8 mouse cellular contexts compared by ENCODE assay signal in genomic region chr6:115049015-115049414, GRCm38 (mm10). TPM values are rescaled to one million over a fixed set of nuclear protein-coding genes. Genes with fewer than 3 reads are reported as not detected.
DNase-seq lines count a peak whose midpoint lies in the region; ATAC-seq and TF ChIP-seq lines count a peak whose summit lies in the region.

No protein-coding gene starts in this region.

- H3K9me3 ChIP-seq in kidney, embryonic 14.5 days (ENCODE audit: control insufficient read depth, low read length) = no peaks in the 10 kb centered on the region
- no peaks in the 10 kb centered on the region for H3K9me3 ChIP-seq in hindbrain, postnatal 0 days (ENCODE audit: low read length)

- 20% methylated on average over 4 of the region's 4 CpGs for WGBS in kidney, embryonic 14.5 days
- WGBS in hindbrain, postnatal 0 days = 19% methylated on average over 4 of the region's 4 CpGs

- DNase-seq in kidney, postnatal 4 days = peak; percentile 63 to 66
- peak; percentile 60 for DNase-seq in MN1 (ENCODE audit: low spot score)
- DNase-seq in cerebellum, adult 11 months = peak; percentile 61
- peak; percentile 87 for DNase-seq in hindbrain, postnatal 0 days (ENCODE audit: low spot score)
- DNase-seq in right cerebral cortex, postnatal 25 days = peak; percentile 43
- no peak for DNase-seq in T-cell, adult 2 months (ENCODE audit: low spot score)
- no peak for DNase-seq in ovary, postnatal 10 days (ENCODE audit: low spot score)

- H3K4me1 ChIP-seq in kidney, embryonic 14.5 days (ENCODE audit: control insufficient read depth, insufficient read depth, low read length) = no peaks in the 10 kb centered on the region
- no peaks in the 10 kb centered on the region for H3K4me1 ChIP-seq in hindbrain, postnatal 0 days (ENCODE audit: insufficient read depth, low read length)

- H3K4me3 ChIP-seq in kidney, embryonic 14.5 days (ENCODE audit: low read length) = no peak overlapping the region
- no peak overlapping the region for H3K4me3 ChIP-seq in hindbrain, postnatal 0 days (ENCODE audit: low read length)

- no peak overlapping the region for H3K4me2 ChIP-seq in kidney, embryonic 14.5 days (replicated peaks; ENCODE audit: low read depth, low read length)
- H3K4me2 ChIP-seq in hindbrain, postnatal 0 days (ENCODE audit: low read depth, low read length) = no peak overlapping the region

- H3K36me3 ChIP-seq in kidney, embryonic 14.5 days (ENCODE audit: control insufficient read depth, insufficient read depth, low read length) = no peaks in the 10 kb centered on the region
- no peaks in the 10 kb centered on the region for H3K36me3 ChIP-seq in hindbrain, postnatal 0 days (ENCODE audit: insufficient read depth, low read length)

- H3K27me3 ChIP-seq in kidney, embryonic 14.5 days (ENCODE audit: control insufficient read depth, insufficient read depth, low read length) = no peaks in the 10 kb centered on the region
- H3K27me3 ChIP-seq in hindbrain, postnatal 0 days (ENCODE audit: insufficient read depth, low read length) = no peaks in the 10 kb centered on the region

- no peak for ATAC-seq in kidney, embryonic 14.5 days (ENCODE audit: low FRiP score, low TSS enrichment)
- ATAC-seq in hindbrain, postnatal 0 days = peak; percentile 76

- peak; percentile 88 for TF ChIP-seq CTCF in hindbrain, postnatal 0 days (IDR thresholded peaks at IDR 0.05; ENCODE audit: low read depth)

- H3K9ac ChIP-seq in kidney, embryonic 14.5 days (ENCODE audit: low read depth, low read length) = no peak overlapping the region
- no peak overlapping the region for H3K9ac ChIP-seq in hindbrain, postnatal 0 days (replicated peaks; ENCODE audit: low read length)

- H3K27ac ChIP-seq in kidney, embryonic 14.5 days (ENCODE audit: low read depth, low read length) = no peak overlapping the region
- no peak overlapping the region for H3K27ac ChIP-seq in hindbrain, postnatal 0 days

RNA-seq across cellular contexts. Expression of gene Tamm41, which starts 11.3 kb away (rescaled TPM):
- polyA plus RNA-seq in kidney, embryonic 14.5 days (2014; fragmentation: Nextera tagmentation; extraction: Ambion mirVana) = 75.1 and 75.7 TPM in 2 replicates
- total RNA-seq in hindbrain, postnatal 0 days (2014; rRNA removed) = 44.3 and 51.1 TPM in 2 replicates
- 47.1 and 47.7 TPM in 2 replicates for polyA plus RNA-seq in hindbrain, postnatal 0 days (2015; fragmentation: Nextera tagmentation; extraction: Ambion mirVana)

Comparison
In these comparisons a context has a peak if more than half of its experiments do, and no peak if none do; other contexts are left out.
1. DNase-seq: peak in kidney, postnatal 4 days (2 of 2), MN1 (single experiment), cerebellum, adult 11 months (single experiment), hindbrain, postnatal 0 days (single experiment) and right cerebral cortex, postnatal 25 days (single experiment); none in T-cell, adult 2 months (single experiment) and ovary, postnatal 10 days (single experiment).